Mouse (Mus musculus): ENCODE results near the gene Adamts18. TPM values are rescaled to one million over a fixed set of nuclear protein-coding genes. Genes with fewer than 3 reads are reported as not detected.

The Adamts18 gene
- polyA plus RNA-seq (2014; fragmentation: Nextera tagmentation; extraction: Ambion mirVana) = 3.1 and 3.5 TPM in 2 replicates

- peaks cover 10% of the 10 kb centered on the region; the same call in 1 of the 2 replicates for H3K4me1 ChIP-seq (ENCODE audit: control insufficient read depth, insufficient read depth, low read length)
- peak within 1 kb of the TSS; percentile 58 for H3K9ac ChIP-seq (ENCODE audit: low read depth, low read length)
- peak; percentile 94 for ATAC-seq (ENCODE audit: low FRiP score, low TSS enrichment)
- no peak within 1 kb of the TSS for H3K27ac ChIP-seq (ENCODE audit: low read depth, low read length)
- H3K9me3 ChIP-seq (ENCODE audit: control insufficient read depth, low read length) = peaks cover 4% of the 10 kb centered on the region; the same call in 1 of the 2 replicates
- H3K4me2 ChIP-seq (replicated peaks; ENCODE audit: low read depth, low read length) = peak within 1 kb of the TSS; percentile 99
- peak within 1 kb of the TSS; percentile 55 for H3K4me3 ChIP-seq (ENCODE audit: low read length)
- WGBS = under 1% methylated on average over 32 of the region's 32 CpGs
- no peaks in the 10 kb centered on the region for H3K36me3 ChIP-seq (ENCODE audit: control insufficient read depth, insufficient read depth, low read length)
- peaks cover 37% of the 10 kb centered on the region for H3K27me3 ChIP-seq (ENCODE audit: control insufficient read depth, insufficient read depth, low read length)
Measured at GRCm38 (mm10) chr8:113848653-113849135, at the start of gene Adamts18. Adamts18 (minus strand) TSS chr8:113848738.

GRCm38 (mm10) chr8:113896446-113896845 is 47.9 kb upstream of the Adamts18 start:
- no peak for ATAC-seq (ENCODE audit: low FRiP score, low TSS enrichment)
- 89% methylated on average over 1 of the region's 1 CpGs for WGBS

GRCm38 (mm10) chr8:113891376-113891775 is 42.8 kb upstream of the Adamts18 start:
- H3K9me3 ChIP-seq (ENCODE audit: control insufficient read depth, low read length) = no peaks in the 10 kb centered on the region
- H3K4me2 ChIP-seq (replicated peaks; ENCODE audit: low read depth, low read length) = no peak overlapping the region
- ATAC-seq (ENCODE audit: low FRiP score, low TSS enrichment) = no peak
- H3K36me3 ChIP-seq (ENCODE audit: control insufficient read depth, insufficient read depth, low read length) = no peaks in the 10 kb centered on the region
- H3K27me3 ChIP-seq (ENCODE audit: control insufficient read depth, insufficient read depth, low read length) = no peaks in the 10 kb centered on the region
- WGBS = 61% methylated on average over 3 of the region's 3 CpGs
- H3K4me1 ChIP-seq (ENCODE audit: control insufficient read depth, insufficient read depth, low read length) = no peaks in the 10 kb centered on the region
- H3K4me3 ChIP-seq (ENCODE audit: low read length) = no peak overlapping the region
- no peak overlapping the region for H3K9ac ChIP-seq (ENCODE audit: low read depth, low read length)
- H3K27ac ChIP-seq (ENCODE audit: low read depth, low read length) = no peak overlapping the region

More at GRCm38 (mm10) chr8:113896446-113896845, 47.9 kb upstream of the Adamts18 start:
- H3K4me1 ChIP-seq (ENCODE audit: control insufficient read depth, insufficient read depth, low read length) = no peaks in the 10 kb centered on the region
- H3K9me3 ChIP-seq (ENCODE audit: control insufficient read depth, low read length) = no peaks in the 10 kb centered on the region
- no peaks in the 10 kb centered on the region for H3K36me3 ChIP-seq (ENCODE audit: control insufficient read depth, insufficient read depth, low read length)
- H3K27me3 ChIP-seq (ENCODE audit: control insufficient read depth, insufficient read depth, low read length) = no peaks in the 10 kb centered on the region
- no peak overlapping the region for H3K9ac ChIP-seq (ENCODE audit: low read depth, low read length)
- H3K4me3 ChIP-seq (ENCODE audit: low read length) = no peak overlapping the region
- no peak overlapping the region for H3K4me2 ChIP-seq (replicated peaks; ENCODE audit: low read depth, low read length)
- H3K27ac ChIP-seq (ENCODE audit: low read depth, low read length) = no peak overlapping the region

GRCm38 (mm10) chr8:113886509-113886908 is 38.0 kb upstream of the Adamts18 start:
- Histone ChIP-seq H3K4me3 (ENCODE audit: low read length) (no peak overlapping the region), H3K4me2 (replicated peaks; ENCODE audit: low read depth, low read length) (no peak overlapping the region), H3K4me1 (ENCODE audit: control insufficient read depth, insufficient read depth, low read length) (0 out of 2 replicates have a peak, but pooled peaks cover 3% of the 10 kb centered on the region), H3K9me3 (ENCODE audit: control insufficient read depth, low read length) (no peaks in the 10 kb centered on the region), H3K27me3 (ENCODE audit: control insufficient read depth, insufficient read depth, low read length) (no peaks in the 10 kb centered on the region), H3K27ac (ENCODE audit: low read depth, low read length) (no peak overlapping the region), H3K9ac (ENCODE audit: low read depth, low read length) (no peak overlapping the region), H3K36me3 (ENCODE audit: control insufficient read depth, insufficient read depth, low read length) (no peaks in the 10 kb centered on the region)
- ATAC-seq (ENCODE audit: low FRiP score, low TSS enrichment) = no peak
- WGBS = 94% methylated on average over 3 of the region's 3 CpGs

GRCm38 (mm10) chr8:113885101-113885500 is 36.6 kb upstream of the Adamts18 start:
- Histone ChIP-seq H3K27ac (ENCODE audit: low read depth, low read length) (no peak overlapping the region), H3K36me3 (ENCODE audit: control insufficient read depth, insufficient read depth, low read length) (no peaks in the 10 kb centered on the region), H3K9ac (ENCODE audit: low read depth, low read length) (no peak overlapping the region), H3K9me3 (ENCODE audit: control insufficient read depth, low read length) (no peaks in the 10 kb centered on the region), H3K4me1 (ENCODE audit: control insufficient read depth, insufficient read depth, low read length) (0 out of 2 replicates have a peak, but pooled peaks cover 3% of the 10 kb centered on the region), H3K27me3 (ENCODE audit: control insufficient read depth, insufficient read depth, low read length) (no peaks in the 10 kb centered on the region), H3K4me3 (ENCODE audit: low read length) (no peak overlapping the region), H3K4me2 (replicated peaks; ENCODE audit: low read depth, low read length) (no peak overlapping the region)
- WGBS = 85% methylated on average over 2 of the region's 2 CpGs
- no peak for ATAC-seq (ENCODE audit: low FRiP score, low TSS enrichment)

GRCm38 (mm10) chr8:113883994-113884393 is 35.5 kb upstream of the Adamts18 start:
- H3K27me3 ChIP-seq (ENCODE audit: control insufficient read depth, insufficient read depth, low read length) = no peaks in the 10 kb centered on the region
- WGBS = 41% methylated on average over 7 of the region's 7 CpGs
- no peak overlapping the region for H3K9ac ChIP-seq (ENCODE audit: low read depth, low read length)
- no peak overlapping the region for H3K4me2 ChIP-seq (replicated peaks; ENCODE audit: low read depth, low read length)
- H3K4me1 ChIP-seq (ENCODE audit: control insufficient read depth, insufficient read depth, low read length) = 0 out of 2 replicates have a peak, but pooled peaks cover 3% of the 10 kb centered on the region
- H3K36me3 ChIP-seq (ENCODE audit: control insufficient read depth, insufficient read depth, low read length) = no peaks in the 10 kb centered on the region
- ATAC-seq (ENCODE audit: low FRiP score, low TSS enrichment) = no peak
- no peak overlapping the region for H3K27ac ChIP-seq (ENCODE audit: low read depth, low read length)
- no peaks in the 10 kb centered on the region for H3K9me3 ChIP-seq (ENCODE audit: control insufficient read depth, low read length)
- H3K4me3 ChIP-seq (ENCODE audit: low read length) = no peak overlapping the region

GRCm38 (mm10) chr8:113882558-113882957 is 34.0 kb upstream of the Adamts18 start:
- H3K4me3 ChIP-seq (ENCODE audit: low read length) = no peak overlapping the region
- H3K4me2 ChIP-seq (replicated peaks; ENCODE audit: low read depth, low read length) = no peak overlapping the region
- 0 out of 2 replicates have a peak, but pooled peaks cover 6% of the 10 kb centered on the region for H3K4me1 ChIP-seq (ENCODE audit: control insufficient read depth, insufficient read depth, low read length)
- H3K9me3 ChIP-seq (ENCODE audit: control insufficient read depth, low read length) = no peaks in the 10 kb centered on the region
- 20% methylated on average over 2 of the region's 2 CpGs for WGBS
- ATAC-seq (ENCODE audit: low FRiP score, low TSS enrichment) = no peak
- no peaks in the 10 kb centered on the region for H3K27me3 ChIP-seq (ENCODE audit: control insufficient read depth, insufficient read depth, low read length)
- no peaks in the 10 kb centered on the region for H3K36me3 ChIP-seq (ENCODE audit: control insufficient read depth, insufficient read depth, low read length)
- no peak overlapping the region for H3K9ac ChIP-seq (ENCODE audit: low read depth, low read length)
- H3K27ac ChIP-seq (ENCODE audit: low read depth, low read length) = no peak overlapping the region

GRCm38 (mm10) chr8:113878411-113879006 is 30.0 kb upstream of the Adamts18 start:
- H3K9ac ChIP-seq (ENCODE audit: low read depth, low read length) = no peak overlapping the region
- no peak for ATAC-seq (ENCODE audit: low FRiP score, low TSS enrichment)
- H3K36me3 ChIP-seq (ENCODE audit: control insufficient read depth, insufficient read depth, low read length) = no peaks in the 10 kb centered on the region
- no peak overlapping the region for H3K4me2 ChIP-seq (replicated peaks; ENCODE audit: low read depth, low read length)
- 0 out of 2 replicates have a peak, but pooled peaks cover 6% of the 10 kb centered on the region for H3K4me1 ChIP-seq (ENCODE audit: control insufficient read depth, insufficient read depth, low read length)
- H3K27me3 ChIP-seq (ENCODE audit: control insufficient read depth, insufficient read depth, low read length) = no peaks in the 10 kb centered on the region
- 73% methylated on average over 3 of the region's 3 CpGs for WGBS
- no peak overlapping the region for H3K27ac ChIP-seq (ENCODE audit: low read depth, low read length)
- H3K4me3 ChIP-seq (ENCODE audit: low read length) = no peak overlapping the region
- no peaks in the 10 kb centered on the region for H3K9me3 ChIP-seq (ENCODE audit: control insufficient read depth, low read length)

GRCm38 (mm10) chr8:113873446-113874120 is 25.0 kb upstream of the Adamts18 start:
- Histone ChIP-seq H3K4me2 (replicated peaks; ENCODE audit: low read depth, low read length) (no peak overlapping the region), H3K4me3 (ENCODE audit: low read length) (no peak overlapping the region), H3K9me3 (ENCODE audit: control insufficient read depth, low read length) (0 out of 2 replicates have a peak, but pooled peaks cover 2% of the 10 kb centered on the region), H3K4me1 (ENCODE audit: control insufficient read depth, insufficient read depth, low read length) (0 out of 2 replicates have a peak, but pooled peaks cover 2% of the 10 kb centered on the region), H3K27ac (ENCODE audit: low read depth, low read length) (no peak overlapping the region), H3K27me3 (ENCODE audit: control insufficient read depth, insufficient read depth, low read length) (no peaks in the 10 kb centered on the region), H3K9ac (ENCODE audit: low read depth, low read length) (no peak overlapping the region), H3K36me3 (ENCODE audit: control insufficient read depth, insufficient read depth, low read length) (no peaks in the 10 kb centered on the region)
- 80% methylated on average over 12 of the region's 12 CpGs for WGBS
- ATAC-seq (ENCODE audit: low FRiP score, low TSS enrichment) = no peak

Measured in kidney, embryonic 14.5 days (tissue).